Mouse (Mus musculus): Measurements from ENCODE around the gene Kcnd3. TPM values are rescaled to one million over a fixed set of nuclear protein-coding genes. Genes with fewer than 3 reads are reported as not detected.

The Kcnd3 gene
- polyA plus RNA-seq, 1 experiment, result not detected

- no peak overlapping the region for H3K27ac ChIP-seq (ENCODE audit: insufficient read depth, low read depth, low read length)
- no peak overlapping the region for H3K4me3 ChIP-seq (ENCODE audit: insufficient read depth, low read length)
These were observed 117.8 kb downstream of the Kcnd3 start for GRCm38 (mm10) chr3:105569950-105570349.

GRCm38 (mm10) chr3:105570818-105571217, 118.7 kb downstream of the Kcnd3 start:
- TF ChIP-seq CTCF (IDR thresholded peaks at IDR 0.05; ENCODE audit: low read depth, low read length) (no peak), POLR2A (IDR thresholded peaks at IDR 0.05; ENCODE audit: borderline replicate concordance, low read depth, low read length) (no peak)
- no peaks in the 10 kb centered on the region for H3K4me1 ChIP-seq (ENCODE audit: control insufficient read depth, insufficient read depth, low read length)
- no peak overlapping the region for H3K4me3 ChIP-seq (ENCODE audit: insufficient read depth, low read length)

More at GRCm38 (mm10) chr3:105569950-105570349, 117.8 kb downstream of the Kcnd3 start:
- TF ChIP-seq POLR2A (IDR thresholded peaks at IDR 0.05; ENCODE audit: borderline replicate concordance, low read depth, low read length) (no peak), CTCF (IDR thresholded peaks at IDR 0.05; ENCODE audit: low read depth, low read length) (no peak)
- no peaks in the 10 kb centered on the region for H3K4me1 ChIP-seq (ENCODE audit: control insufficient read depth, insufficient read depth, low read length)

DNA sequence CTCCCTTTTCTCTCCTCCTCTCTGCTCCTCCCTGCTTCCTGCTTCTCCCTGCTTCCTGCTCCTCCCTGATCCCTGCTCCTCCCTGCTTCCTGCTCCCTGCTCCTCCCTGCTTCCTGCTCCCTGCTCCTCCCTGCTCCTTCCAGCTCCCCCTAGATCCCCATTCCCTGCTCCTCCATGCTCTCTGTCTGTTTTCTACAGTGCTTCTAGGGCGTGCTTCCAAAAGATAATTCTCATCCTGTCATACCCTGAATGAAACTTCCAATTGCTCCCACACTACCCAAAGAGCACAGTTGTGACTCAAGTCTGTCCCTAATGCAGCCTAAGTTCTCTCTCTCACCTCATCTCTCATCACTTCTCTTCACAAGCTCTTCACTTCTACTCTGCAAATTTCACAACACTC, 119.8 kb downstream of the Kcnd3 start:
- TF ChIP-seq CTCF (IDR thresholded peaks at IDR 0.05; ENCODE audit: low read depth, low read length), result no peak
- no peak for TF ChIP-seq POLR2A (IDR thresholded peaks at IDR 0.05; ENCODE audit: borderline replicate concordance, low read depth, low read length)
- H3K27ac ChIP-seq (ENCODE audit: insufficient read depth, low read depth, low read length), result no peak overlapping the region
- H3K4me1 ChIP-seq (ENCODE audit: control insufficient read depth, insufficient read depth, low read length), result no peaks in the 10 kb centered on the region
- no peak overlapping the region for H3K4me3 ChIP-seq (ENCODE audit: insufficient read depth, low read length)

More at GRCm38 (mm10) chr3:105570818-105571217, 118.7 kb downstream of the Kcnd3 start:
- H3K27ac ChIP-seq (ENCODE audit: insufficient read depth, low read depth, low read length), result no peak overlapping the region

DNA sequence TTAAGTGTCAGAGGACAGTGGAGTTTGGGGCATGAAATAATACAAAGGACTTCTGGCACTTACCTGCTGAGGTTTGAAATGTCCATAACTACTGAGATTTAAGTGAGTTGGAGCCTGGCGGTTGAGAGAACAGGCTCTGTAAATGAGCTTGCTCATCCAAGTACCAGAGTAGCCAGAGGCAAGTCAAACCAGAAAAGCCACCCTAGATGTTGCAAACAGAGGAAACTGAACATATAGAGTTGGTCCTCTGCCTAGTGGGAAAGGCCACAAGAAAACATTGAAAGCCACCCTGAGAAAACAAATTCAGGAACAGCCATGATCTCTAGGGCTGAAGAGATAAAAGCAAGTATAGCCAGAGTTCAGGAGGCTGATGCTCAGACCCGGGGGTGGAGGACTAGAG, 121.0 kb downstream of the Kcnd3 start:
- Histone ChIP-seq H3K4me1 (ENCODE audit: control insufficient read depth, insufficient read depth, low read length) (no peaks in the 10 kb centered on the region), H3K4me3 (ENCODE audit: insufficient read depth, low read length) (no peak overlapping the region), H3K27ac (ENCODE audit: insufficient read depth, low read depth, low read length) (no peak overlapping the region)
- TF ChIP-seq CTCF (IDR thresholded peaks at IDR 0.05; ENCODE audit: low read depth, low read length) (no peak), POLR2A (IDR thresholded peaks at IDR 0.05; ENCODE audit: borderline replicate concordance, low read depth, low read length) (no peak)

GRCm38 (mm10) chr3:105578320-105578719, 126.2 kb downstream of the Kcnd3 start:
- Histone ChIP-seq H3K4me1 (ENCODE audit: control insufficient read depth, insufficient read depth, low read length) (no peaks in the 10 kb centered on the region), H3K4me3 (ENCODE audit: insufficient read depth, low read length) (no peak overlapping the region), H3K27ac (ENCODE audit: insufficient read depth, low read depth, low read length) (no peak overlapping the region)
- TF ChIP-seq CTCF (IDR thresholded peaks at IDR 0.05; ENCODE audit: low read depth, low read length), result no peak
- TF ChIP-seq POLR2A (IDR thresholded peaks at IDR 0.05; ENCODE audit: borderline replicate concordance, low read depth, low read length), result no peak

DNA sequence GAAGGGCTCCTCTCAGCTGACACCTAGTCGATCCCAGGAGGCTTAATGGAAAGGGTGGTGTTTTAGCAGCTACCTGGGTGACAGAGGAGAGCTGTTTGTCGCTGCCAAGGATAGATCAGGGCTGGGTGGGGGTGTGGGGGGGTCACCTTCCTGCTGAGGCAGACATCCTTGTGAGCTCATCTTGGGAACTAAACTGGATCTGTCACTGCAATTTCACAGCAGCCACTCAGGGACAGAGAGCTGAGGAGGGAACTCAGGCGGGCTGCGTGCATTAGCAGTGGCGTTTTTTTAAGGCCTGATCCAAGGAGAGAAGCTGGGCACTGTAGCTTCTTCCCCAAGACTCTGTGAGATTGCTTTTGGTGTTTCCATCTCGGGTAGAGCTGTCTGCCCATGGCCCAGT, 129.0 kb downstream of the Kcnd3 start:
- Histone ChIP-seq H3K4me1 (ENCODE audit: control insufficient read depth, insufficient read depth, low read length) (no peaks in the 10 kb centered on the region), H3K4me3 (ENCODE audit: insufficient read depth, low read length) (no peak overlapping the region), H3K27ac (ENCODE audit: insufficient read depth, low read depth, low read length) (no peak overlapping the region)
- TF ChIP-seq POLR2A (IDR thresholded peaks at IDR 0.05; ENCODE audit: borderline replicate concordance, low read depth, low read length), result no peak
- no peak for TF ChIP-seq CTCF (IDR thresholded peaks at IDR 0.05; ENCODE audit: low read depth, low read length)

DNA sequence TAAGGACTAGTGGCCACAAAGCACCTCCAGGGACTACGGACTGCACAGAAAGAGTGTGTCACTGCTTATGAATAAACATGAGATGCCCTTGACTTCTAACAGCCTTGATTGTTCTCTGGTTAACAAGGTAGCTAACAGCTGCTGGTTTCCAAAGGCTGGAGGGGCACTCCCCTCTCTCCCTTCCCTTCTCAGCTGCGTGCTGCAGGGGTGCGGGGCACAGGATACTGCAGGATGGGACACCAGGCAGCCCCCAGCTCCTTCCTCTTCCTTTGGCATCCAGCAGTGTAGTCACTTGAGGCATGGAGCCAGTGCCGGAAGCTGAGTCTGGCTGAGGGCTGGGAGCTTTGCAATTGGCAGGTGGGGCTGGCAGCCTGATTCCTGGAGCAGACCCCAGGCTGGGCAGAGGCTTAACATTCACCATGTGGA, 133.6 kb downstream of the Kcnd3 start:
- H3K4me3 ChIP-seq (ENCODE audit: insufficient read depth, low read length), result no peak overlapping the region
- H3K4me1 ChIP-seq (ENCODE audit: control insufficient read depth, insufficient read depth, low read length), result no peaks in the 10 kb centered on the region
- H3K27ac ChIP-seq (ENCODE audit: insufficient read depth, low read depth, low read length), result no peak overlapping the region
- no peak for TF ChIP-seq CTCF (IDR thresholded peaks at IDR 0.05; ENCODE audit: low read depth, low read length)
- TF ChIP-seq POLR2A (IDR thresholded peaks at IDR 0.05; ENCODE audit: borderline replicate concordance, low read depth, low read length), result no peak

GRCm38 (mm10) chr3:105590056-105590672, 138.0 kb downstream of the Kcnd3 start:
- Histone ChIP-seq H3K27ac (ENCODE audit: insufficient read depth, low read depth, low read length) (no peak overlapping the region), H3K4me1 (ENCODE audit: control insufficient read depth, insufficient read depth, low read length) (no peaks in the 10 kb centered on the region), H3K4me3 (ENCODE audit: insufficient read depth, low read length) (no peak overlapping the region)
- TF ChIP-seq CTCF (IDR thresholded peaks at IDR 0.05; ENCODE audit: low read depth, low read length) (no peak), POLR2A (IDR thresholded peaks at IDR 0.05; ENCODE audit: borderline replicate concordance, low read depth, low read length) (no peak)

GRCm38 (mm10) chr3:105591766-105592165, 139.6 kb downstream of the Kcnd3 start:
- Histone ChIP-seq H3K27ac (ENCODE audit: insufficient read depth, low read depth, low read length) (no peak overlapping the region), H3K4me1 (ENCODE audit: control insufficient read depth, insufficient read depth, low read length) (no peaks in the 10 kb centered on the region), H3K4me3 (ENCODE audit: insufficient read depth, low read length) (no peak overlapping the region)
- TF ChIP-seq CTCF (IDR thresholded peaks at IDR 0.05; ENCODE audit: low read depth, low read length), result no peak
- TF ChIP-seq POLR2A (IDR thresholded peaks at IDR 0.05; ENCODE audit: borderline replicate concordance, low read depth, low read length), result no peak

GRCm38 (mm10) chr3:105592246-105592645, 140.1 kb downstream of the Kcnd3 start:
- no peak for TF ChIP-seq POLR2A (IDR thresholded peaks at IDR 0.05; ENCODE audit: borderline replicate concordance, low read depth, low read length)
- no peak for TF ChIP-seq CTCF (IDR thresholded peaks at IDR 0.05; ENCODE audit: low read depth, low read length)
- H3K27ac ChIP-seq (ENCODE audit: insufficient read depth, low read depth, low read length), result no peak overlapping the region
- no peaks in the 10 kb centered on the region for H3K4me1 ChIP-seq (ENCODE audit: control insufficient read depth, insufficient read depth, low read length)
- H3K4me3 ChIP-seq (ENCODE audit: insufficient read depth, low read length), result no peak overlapping the region
